ENCODE assay signal across 8 mouse cellular contexts in genomic region chr7:92741152-92741860, GRCm38 (mm10). TPM values are rescaled to one million over a fixed set of nuclear protein-coding genes. Genes with fewer than 3 reads are reported as not detected.
DNase-seq lines count a peak whose midpoint lies in the region; ATAC-seq lines count a peak whose summit lies in the region.

Gene Rab30 (plus strand): TSS chr7:92741603.

- peak; percentile 90 for ATAC-seq in megakaryocyte progenitor cell, adult 5-6 weeks (replicated peaks; ENCODE audit: poor library complexity)

- peak; percentile 96 for DNase-seq in adipocyte (ENCODE audit: low spot score)
- DNase-seq in embryo, embryonic 10 days (ENCODE audit: low spot score), result peak; percentile 98
- DNase-seq in gastrocnemius, postnatal 10 days, result peak; percentile 84
- peak; percentile 96 for DNase-seq in induced T-regulatory cell, adult 2 months (ENCODE audit: low read depth)
- DNase-seq in left cerebral cortex, adult 9 months (ENCODE audit: low spot score in 2 of 2), result peak; percentile 97
- DNase-seq in right cerebral cortex, postnatal 14 days, result peak; percentile 84
- DNase-seq in urinary bladder, postnatal 36 days (ENCODE audit: low spot score in 2 of 2), result peak; percentile 80 to 91

RNA-seq across cellular contexts. Expression of gene Rab30, which starts in this region (rescaled TPM):
- total RNA-seq in gastrocnemius, postnatal 10 days (2021), result 1 to 10 TPM; 7.4 to 8.2 TPM
- 0.81 and 0.90 TPM in 2 replicates for total RNA-seq in megakaryocyte progenitor cell, adult 5-6 weeks (2015)
- total RNA-seq in megakaryocyte progenitor cell, adult 5-6 weeks (2017), result 0.08 and 0.41 TPM in 2 replicates

Comparison
In these comparisons a context has a peak if more than half of its experiments do, and no peak if none do; other contexts are left out.
1. Peak in every context shown above with its lines: DNase-seq and ATAC-seq.
2. RNA of gene Rab30 (total RNA-seq): 7.4 to 8.2 TPM in gastrocnemius, postnatal 10 days; 0.08 to 0.90 TPM in megakaryocyte progenitor cell, adult 5-6 weeks; every median in the first group is over 4 times any median in the second.
3. Peak in ATAC-seq in megakaryocyte progenitor cell, adult 5-6 weeks; RNA of the gene not detected or under 1 TPM.